Mouse (Mus musculus) hindbrain, embryonic 14.5 days (tissue): ENCODE measurements around the gene Rhbdd2. TPM values are rescaled to one million over a fixed set of nuclear protein-coding genes. Genes with fewer than 3 reads are reported as not detected.

ENCODE experiments used
- ATAC-seq: fragments of 200-750 bp; cut with Nextera tagmentation; 2 replicates; pipeline ENCODE4 v1.8.0; 2017; ENCODE audit warnings: moderate number of reproducible peaks, mild to moderate bottlenecking, moderate TSS enrichment, moderate library complexity; ENCODE audit not compliant: low FRiP score
- DNase-seq: peaks from one replicate; pipeline ENCODE4 v3.0.0-alpha.2; 2015; ENCODE audit warnings: low spot score
- H3K27ac ChIP-seq: fragments of 300-500 bp; sonication (generic); 2 replicates; pipeline ENCODE4 v1.5.1; 2014; ENCODE audit warnings: mild to moderate bottlenecking, moderate library complexity
- H3K27me3 ChIP-seq: fragments of 300-500 bp; sonication (generic); 2 replicates; pipeline ENCODE4 v1.6.1; 2014; ENCODE audit warnings: mild to moderate bottlenecking, low read length, mixed read lengths; ENCODE audit not compliant: control insufficient read depth, insufficient read depth
- H3K36me3 ChIP-seq: fragments of 300-500 bp; sonication (generic); replicated peaks from 2 replicates; pipeline ENCODE4 v1.6.1; 2014; ENCODE audit not compliant: control insufficient read depth, insufficient read depth
- H3K4me1 ChIP-seq: fragments of 300-500 bp; sonication (generic); replicated peaks from 2 replicates; pipeline ENCODE4 v1.6.1; 2014; ENCODE audit warnings: antibody characterized with exemption, low read length, mixed read lengths; ENCODE audit not compliant: control insufficient read depth, insufficient read depth
- H3K4me2 ChIP-seq: fragments of 300-500 bp; sonication (generic); replicated peaks from 2 replicates; pipeline ENCODE4 v1.6.1; 2014; ENCODE audit warnings: mild to moderate bottlenecking, moderate library complexity
- H3K4me3 ChIP-seq: fragments of 300-500 bp; sonication (generic); replicated peaks from 2 replicates; pipeline ENCODE4 v1.5.1; 2014; ENCODE audit warnings: mild to moderate bottlenecking, low read length
- H3K9ac ChIP-seq: fragments of 300-500 bp; sonication (generic); 2 replicates; pipeline ENCODE4 v1.6.1; 2014
- H3K9me3 ChIP-seq: fragments of 300-500 bp; sonication (generic); 2 replicates; pipeline ENCODE4 v1.6.1; 2016; ENCODE audit warnings: low read length; ENCODE audit not compliant: control insufficient read depth
- WGBS: fragments of 180-500 bp; shearing (Covaris S2); extraction: QIAGEN DNeasy Blood & Tissue Kit; methylation state at CpG from one replicate; pipeline ENCODE4 v1.1.7; 2014; 5-methylcytosine and 5-hydroxymethylcytosine counted together
- polyA plus RNA-seq: library from polyadenylated mRNA; unstranded; fragments of >200 nt; fragmentation: Nextera tagmentation; extraction: Ambion mirVana; gene quantifications from 2 replicates; pipeline ENCODE4 v1.2.1, GENCODE M21; 2014

Rhbdd2 gene
- polyA plus RNA-seq, 1 experiment from 2014 or later: 103 TPM

DNA sequence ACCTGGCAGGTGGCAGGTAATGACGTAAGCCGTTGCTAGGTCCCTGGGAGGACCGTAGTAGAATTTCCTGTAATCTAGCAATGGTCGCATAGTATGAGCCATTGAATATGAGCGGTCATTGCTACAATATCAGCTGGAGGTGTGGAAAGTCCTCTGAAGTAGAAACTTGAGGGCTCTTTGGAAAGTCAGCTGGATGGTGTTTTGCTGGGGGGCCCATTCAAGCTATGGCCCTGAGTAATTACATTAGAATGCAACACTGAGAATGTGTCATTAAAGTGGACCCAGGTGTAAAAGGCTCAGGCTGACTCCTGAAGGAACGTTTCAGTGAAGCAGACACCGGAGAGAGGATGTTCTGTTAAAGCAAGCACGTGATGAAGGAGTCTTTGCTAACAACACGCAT, 11.9 kb upstream of the Rhbdd2 start:
- no peak overlapping the region for H3K4me3 ChIP-seq
- no peaks in the 10 kb centered on the region for H3K27me3 ChIP-seq
- no peak overlapping the region for H3K9ac ChIP-seq
- no peak overlapping the region for H3K27ac ChIP-seq
- H3K9me3 ChIP-seq: no peaks in the 10 kb centered on the region
- H3K4me1 ChIP-seq: no peaks in the 10 kb centered on the region
- ATAC-seq (no peak), DNase-seq (no peak)
- H3K36me3 ChIP-seq: no peaks in the 10 kb centered on the region
- H3K4me2 ChIP-seq: no peak overlapping the region
- 90% methylated on average over 9 of the region's 9 CpGs for WGBS

DNA sequence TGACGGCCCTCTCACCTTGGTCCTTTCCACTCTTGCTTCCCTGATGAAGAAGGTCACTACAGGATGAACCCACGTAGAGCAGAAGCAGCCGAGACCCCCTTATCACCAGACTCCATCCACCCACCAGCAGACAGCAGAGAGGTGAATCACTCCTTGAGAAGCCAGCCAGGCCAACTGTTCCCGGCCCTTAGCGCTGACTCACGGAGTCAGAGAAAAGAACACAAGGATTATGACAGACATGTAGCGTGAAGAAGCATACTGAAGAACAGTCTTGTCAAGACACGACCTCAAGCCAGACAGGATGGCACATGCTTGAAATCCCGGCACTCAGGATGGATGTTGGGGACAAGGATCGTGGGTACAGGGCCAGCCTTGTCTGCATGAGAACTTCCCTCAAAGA, 10.7 kb upstream of the Rhbdd2 start:
- H3K9ac ChIP-seq: no peak overlapping the region
- ATAC-seq: no peak

DNA sequence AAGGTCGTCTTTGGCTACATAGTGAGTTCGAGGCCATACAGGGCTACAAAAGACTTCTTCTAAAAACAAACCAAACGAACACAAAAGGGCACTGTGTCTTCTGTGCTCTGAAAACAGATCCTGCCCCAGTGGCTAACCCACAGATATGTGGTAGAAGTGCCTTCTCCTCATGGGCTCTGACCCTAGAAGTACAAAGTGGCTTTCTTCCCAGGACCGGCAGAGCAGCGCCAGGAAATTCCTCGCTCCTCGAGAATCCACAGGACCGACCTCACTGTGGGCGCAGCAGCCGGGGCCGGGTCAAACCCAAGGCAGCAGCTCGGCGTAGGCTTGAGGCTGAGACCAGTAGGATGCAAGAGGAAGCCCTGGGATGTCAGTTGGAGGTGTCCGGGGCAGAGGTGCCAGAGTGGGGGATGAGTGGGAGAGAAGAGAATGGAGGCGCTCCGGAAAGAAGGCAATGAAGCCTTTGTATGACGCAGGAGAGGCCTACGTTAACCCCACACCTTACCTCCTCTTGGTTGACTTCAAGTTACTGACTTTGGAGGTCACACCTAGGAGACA, 9.3 kb upstream of the Rhbdd2 start:
- Histone ChIP-seq H3K4me1 (no peaks in the 10 kb centered on the region), H3K27me3 (no peaks in the 10 kb centered on the region), H3K4me3 (no peak overlapping the region), H3K36me3 (no peaks in the 10 kb centered on the region), H3K27ac (no peak overlapping the region), H3K9me3 (no peaks in the 10 kb centered on the region), H3K4me2 (no peak overlapping the region), H3K9ac (no peak overlapping the region)
- ATAC-seq (no peak), DNase-seq (no peak)
- 82% methylated on average over 18 of the region's 18 CpGs for WGBS

More for the DNA sequence above, 10.7 kb upstream of the Rhbdd2 start:
- H3K27me3 ChIP-seq: no peaks in the 10 kb centered on the region
- no peak for DNase-seq
- no peak overlapping the region for H3K27ac ChIP-seq
- H3K4me2 ChIP-seq: no peak overlapping the region
- WGBS: 83% methylated on average over 10 of the region's 10 CpGs
- no peaks in the 10 kb centered on the region for H3K36me3 ChIP-seq
- no peaks in the 10 kb centered on the region for H3K9me3 ChIP-seq
- H3K4me3 ChIP-seq: no peak overlapping the region
- H3K4me1 ChIP-seq: no peaks in the 10 kb centered on the region

DNA sequence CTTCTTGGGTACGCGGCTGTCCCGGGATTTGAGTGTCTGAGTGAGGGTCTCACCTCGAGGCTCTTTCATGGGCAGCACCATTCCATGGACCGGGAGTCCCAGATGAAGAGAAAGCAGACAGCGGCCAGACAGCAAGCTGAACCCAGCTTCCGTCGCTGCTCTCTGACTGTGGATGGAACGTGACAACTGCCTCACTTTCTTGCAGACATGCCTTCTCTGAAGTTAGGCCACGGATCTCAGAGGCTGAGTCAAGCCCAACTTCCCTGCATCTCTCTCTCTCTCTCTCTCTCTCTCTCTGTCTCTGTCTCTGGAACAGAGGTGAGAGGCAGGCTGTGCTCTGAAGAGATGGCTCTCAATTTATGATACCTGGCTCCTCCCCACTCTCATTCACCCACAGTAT, 3.5 kb upstream of the Rhbdd2 start:
- Histone ChIP-seq H3K9me3 (no peaks in the 10 kb centered on the region), H3K27me3 (no peaks in the 10 kb centered on the region), H3K9ac (no peak overlapping the region), H3K36me3 (no peaks in the 10 kb centered on the region), H3K27ac (no peak overlapping the region), H3K4me1 (peaks cover 6% of the 10 kb centered on the region), H3K4me2 (peak overlapping the region; percentile 24), H3K4me3 (no peak overlapping the region)
- ATAC-seq (no peak), DNase-seq (no peak)
- 42% methylated on average over 10 of the region's 10 CpGs for WGBS

DNA sequence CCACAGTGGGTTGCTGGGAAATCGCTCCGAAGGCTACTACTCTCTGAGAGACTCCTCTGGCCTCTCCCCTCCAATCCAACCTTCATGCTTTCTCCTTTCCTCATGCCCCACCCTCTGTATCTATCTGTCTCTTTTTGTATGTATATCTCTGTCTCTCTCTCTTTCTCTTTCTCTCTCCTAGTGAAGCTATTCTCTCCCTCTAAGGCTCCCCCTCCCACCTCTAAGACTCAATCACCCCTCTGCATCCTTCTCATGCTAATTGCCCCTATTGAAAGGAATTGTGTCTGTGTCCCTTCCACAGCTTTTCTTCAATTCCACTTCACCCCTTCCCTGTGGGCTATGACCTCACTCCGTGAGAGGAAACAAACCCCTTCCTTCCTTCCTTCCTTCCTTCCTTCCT, 3.0 kb upstream of the Rhbdd2 start:
- WGBS: 76% methylated on average over 3 of the region's 3 CpGs
- no peak overlapping the region for H3K9ac ChIP-seq
- H3K4me3 ChIP-seq: no peak overlapping the region
- H3K27me3 ChIP-seq: no peaks in the 10 kb centered on the region
- ATAC-seq: no peak
- H3K4me1 ChIP-seq: peaks cover 10% of the 10 kb centered on the region
- H3K27ac ChIP-seq: no peak overlapping the region
- no peaks in the 10 kb centered on the region for H3K36me3 ChIP-seq
- H3K9me3 ChIP-seq: no peaks in the 10 kb centered on the region
- H3K4me2 ChIP-seq: no peak overlapping the region
- no peak for DNase-seq

DNA sequence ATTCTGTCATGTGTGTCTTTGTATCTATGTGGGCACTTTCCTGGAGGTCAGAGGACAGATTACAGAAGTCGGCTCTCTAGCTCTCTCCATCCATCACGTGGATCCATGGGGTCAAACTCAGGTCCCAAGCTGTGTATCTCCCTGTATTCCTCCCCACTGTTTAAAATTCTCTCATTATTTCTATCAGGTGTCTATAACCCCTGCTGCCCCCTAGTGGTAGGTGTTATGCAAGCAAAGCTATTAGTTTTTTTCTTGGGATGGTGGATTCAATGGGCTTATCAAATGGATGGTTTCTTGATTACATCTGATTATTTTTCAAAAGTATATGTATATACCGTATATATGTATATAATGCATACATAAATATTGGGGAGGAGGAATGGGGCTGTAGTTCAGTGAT, 1.8 kb upstream of the Rhbdd2 start:
- no peak overlapping the region for H3K9ac ChIP-seq
- H3K27me3 ChIP-seq: no peaks in the 10 kb centered on the region
- no peak overlapping the region for H3K4me3 ChIP-seq
- H3K36me3 ChIP-seq: peaks cover 7% of the 10 kb centered on the region
- H3K9me3 ChIP-seq: no peaks in the 10 kb centered on the region
- no peak for ATAC-seq
- peaks cover 10% of the 10 kb centered on the region for H3K4me1 ChIP-seq
- DNase-seq: peak; percentile 69
- WGBS: 25% methylated on average over 3 of the region's 3 CpGs
- H3K27ac ChIP-seq: no peak overlapping the region
- H3K4me2 ChIP-seq: no peak overlapping the region

DNA sequence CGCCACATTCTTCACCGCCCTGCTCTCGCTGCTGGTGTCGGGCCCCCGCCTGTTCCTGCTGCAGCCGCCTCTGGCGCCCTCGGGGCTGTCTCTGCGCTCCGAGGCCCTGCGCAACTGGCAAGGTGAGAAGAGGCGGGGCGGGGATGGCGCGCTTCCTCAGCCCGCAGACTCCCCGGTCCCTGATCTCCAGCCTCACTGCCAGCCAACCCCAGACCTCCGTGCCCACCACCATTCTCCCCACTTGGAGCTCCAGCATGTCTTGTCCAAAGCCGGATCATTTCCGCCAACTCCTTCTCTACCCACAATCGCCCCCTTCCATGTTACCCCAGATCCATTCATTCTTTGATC, 353 bp downstream of the Rhbdd2 start:
- H3K4me2 ChIP-seq: peak overlapping the region; percentile 52
- 0% methylated on average over 20 of the region's 21 CpGs for WGBS
- peaks cover 28% of the 10 kb centered on the region for H3K36me3 ChIP-seq
- peak overlapping the region; percentile 79 for H3K9ac ChIP-seq
- no peak for DNase-seq
- ATAC-seq: peak; percentile 87
- peak overlapping the region; percentile 92 for H3K27ac ChIP-seq
- peak overlapping the region; percentile 67 for H3K4me3 ChIP-seq
- H3K9me3 ChIP-seq: no peaks in the 10 kb centered on the region
- peaks cover 10% of the 10 kb centered on the region for H3K4me1 ChIP-seq
- H3K27me3 ChIP-seq: no peaks in the 10 kb centered on the region

DNA sequence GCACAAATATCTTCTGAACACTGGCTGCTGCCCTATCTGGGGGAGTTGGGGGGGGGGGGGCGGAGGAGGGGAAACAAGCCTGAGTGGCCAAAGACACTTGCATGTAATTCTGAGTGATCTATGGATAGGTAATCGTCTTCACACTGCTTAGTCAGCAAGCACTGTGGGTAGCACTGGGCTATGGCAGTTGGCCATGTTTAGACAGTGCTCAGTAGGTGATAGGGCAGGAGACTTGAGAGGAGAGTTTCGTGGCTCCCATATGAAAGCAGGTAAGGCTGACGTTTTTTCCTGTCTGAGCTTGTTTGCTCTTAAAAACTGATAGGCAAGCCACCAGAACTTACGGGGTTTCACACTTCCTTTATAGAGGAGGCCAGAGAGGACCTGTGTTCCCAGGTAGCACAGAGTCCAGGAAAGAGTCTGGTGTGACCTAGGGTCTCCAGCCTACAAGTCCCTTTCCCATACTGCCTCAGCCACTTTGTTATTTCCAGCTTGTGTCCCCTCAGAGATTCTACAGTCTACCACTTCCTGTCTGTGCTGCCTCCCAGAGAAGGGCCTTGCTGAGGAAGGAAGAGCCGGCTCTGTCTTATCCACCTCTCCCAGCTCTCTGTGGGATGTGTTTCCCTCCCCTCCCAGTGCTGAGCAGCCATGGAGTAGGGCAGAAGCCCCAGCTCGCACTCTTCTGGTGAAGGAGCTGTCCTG, 7.5 kb downstream of the Rhbdd2 start:
- H3K9me3 ChIP-seq: no peaks in the 10 kb centered on the region
- no peak overlapping the region for H3K4me3 ChIP-seq
- no peak overlapping the region for H3K4me2 ChIP-seq
- WGBS: 85% methylated on average over 7 of the region's 7 CpGs
- H3K9ac ChIP-seq: no peak overlapping the region
- H3K36me3 ChIP-seq: peaks cover 61% of the 10 kb centered on the region
- no peak overlapping the region for H3K27ac ChIP-seq
- H3K27me3 ChIP-seq: no peaks in the 10 kb centered on the region
- DNase-seq (no peak), ATAC-seq (no peak)
- H3K4me1 ChIP-seq: no peaks in the 10 kb centered on the region

DNA sequence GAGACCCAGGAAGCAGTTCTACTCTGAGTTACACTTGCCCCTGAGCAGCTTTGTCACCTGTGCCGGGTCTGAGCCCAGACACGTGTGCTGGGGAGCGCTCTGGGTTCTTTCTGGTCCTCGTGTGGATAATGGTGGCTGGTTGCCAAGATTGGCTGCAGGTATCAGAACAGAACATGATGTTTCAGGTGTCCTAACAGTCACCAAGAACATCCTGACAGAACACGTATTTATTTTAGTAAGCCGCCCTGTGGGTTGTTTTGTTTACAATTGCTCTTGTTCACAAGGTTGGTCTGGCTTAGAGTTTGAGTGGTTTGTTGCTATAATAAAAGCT, 8.0 kb downstream of the Rhbdd2 start:
- H3K4me1 ChIP-seq: no peaks in the 10 kb centered on the region
- DNase-seq (no peak), ATAC-seq (no peak)
- H3K4me3 ChIP-seq: no peak overlapping the region
- H3K9me3 ChIP-seq: no peaks in the 10 kb centered on the region
- H3K9ac ChIP-seq: no peak overlapping the region
- H3K27ac ChIP-seq: no peak overlapping the region
- no peak overlapping the region for H3K4me2 ChIP-seq
- H3K36me3 ChIP-seq: peaks cover 56% of the 10 kb centered on the region
- no peaks in the 10 kb centered on the region for H3K27me3 ChIP-seq
- WGBS: 86% methylated on average over 6 of the region's 6 CpGs

DNA sequence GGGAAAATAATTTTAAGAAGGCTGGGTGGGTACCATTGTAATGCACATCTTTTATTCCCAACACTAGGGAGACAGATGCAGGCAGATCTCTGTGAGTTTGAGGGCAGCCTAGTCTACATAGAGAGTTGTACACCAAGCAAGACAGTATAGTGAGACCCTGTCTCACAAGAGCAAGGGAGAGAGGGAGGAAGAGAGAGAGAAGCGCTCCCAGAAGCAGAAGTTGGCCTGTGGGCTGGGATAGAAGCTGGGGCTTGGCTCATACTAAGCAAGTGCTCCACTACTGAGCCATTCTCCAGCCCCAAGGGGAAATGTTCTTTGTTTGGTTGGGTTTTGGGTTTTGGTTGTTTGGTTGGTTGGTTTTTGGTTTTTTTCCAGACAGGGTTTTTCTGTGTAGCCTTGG, 8.6 kb downstream of the Rhbdd2 start:
- ATAC-seq: no peak
- no peak overlapping the region for H3K27ac ChIP-seq
- WGBS: 100% methylated on average over 1 of the region's 1 CpGs
- peaks cover 50% of the 10 kb centered on the region for H3K36me3 ChIP-seq
- no peak overlapping the region for H3K4me3 ChIP-seq
- H3K27me3 ChIP-seq: no peaks in the 10 kb centered on the region
- H3K9me3 ChIP-seq: no peaks in the 10 kb centered on the region
- H3K4me1 ChIP-seq: no peaks in the 10 kb centered on the region
- no peak overlapping the region for H3K4me2 ChIP-seq
- no peak for DNase-seq
- H3K9ac ChIP-seq: no peak overlapping the region
